Mouse (Mus musculus) cerebellum, postnatal 36 days (tissue): ENCODE data around the gene Tmem164.
A peak's percentile ranks its signal among the peaks of the same experiment; 100 is the strongest.

Experiments
- DNase-seq, 2 experiments: peaks; one replicate each; pipeline ENCODE4 v3.0.0; 2021 to 2022; ENCODE audit warnings: mixed read lengths in 2 of 2

The Tmem164 gene

GRCm38 (mm10) chrX:142829866-142830470 lies 148.8 kb downstream of the Tmem164 start:
- no peak for DNase-seq

- no peak for DNase-seq
Observed at GRCm38 (mm10) chrX:142830572-142830971, 149.4 kb downstream of the Tmem164 start.

- DNase-seq: no peak
Observed at GRCm38 (mm10) chrX:142832221-142832620, 151.0 kb downstream of the Tmem164 start.

DNA sequence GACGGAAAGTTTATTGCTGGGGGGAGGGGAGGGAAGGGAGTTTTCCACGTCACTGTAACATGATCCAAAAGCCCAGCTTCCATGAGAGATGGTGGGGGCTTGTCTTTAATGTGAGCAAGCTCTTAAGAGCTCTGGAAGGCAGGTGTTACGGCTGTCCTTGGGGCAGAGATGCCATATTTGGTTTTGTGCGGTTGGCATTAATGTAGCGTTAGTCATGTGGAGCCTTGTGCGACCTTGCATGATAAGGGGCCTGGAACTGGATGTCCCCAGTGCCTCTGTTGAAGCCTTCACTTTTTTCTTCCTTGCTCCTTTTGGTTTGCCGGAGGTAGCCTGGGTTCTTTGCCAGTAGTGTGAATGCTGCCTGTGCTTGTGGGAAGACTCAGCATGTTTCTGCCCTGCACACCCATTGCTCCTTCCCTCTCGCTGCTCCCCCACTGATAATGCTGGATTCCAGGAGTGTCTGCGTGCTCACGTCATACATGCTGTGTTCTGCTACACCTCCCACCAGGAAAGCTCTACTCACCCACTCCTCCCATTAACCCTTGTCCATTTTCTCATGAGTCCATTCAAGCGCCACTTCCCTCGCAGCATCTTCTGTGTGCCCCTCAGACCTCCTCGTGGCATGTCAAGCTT lies 152.1 kb downstream of the Tmem164 start:
- DNase-seq: no peak

- no peak for DNase-seq
Observed at GRCm38 (mm10) chrX:142834807-142835206, 153.6 kb downstream of the Tmem164 start.

- DNase-seq: no peak
Observed at GRCm38 (mm10) chrX:142836399-142836798, 155.2 kb downstream of the Tmem164 start.

- DNase-seq: peak; percentile 24 to 29
Observed at GRCm38 (mm10) chrX:142837316-142837715, 156.1 kb downstream of the Tmem164 start.

- DNase-seq: no peak
Observed at GRCm38 (mm10) chrX:142838841-142839240, 157.6 kb downstream of the Tmem164 start.

DNA sequence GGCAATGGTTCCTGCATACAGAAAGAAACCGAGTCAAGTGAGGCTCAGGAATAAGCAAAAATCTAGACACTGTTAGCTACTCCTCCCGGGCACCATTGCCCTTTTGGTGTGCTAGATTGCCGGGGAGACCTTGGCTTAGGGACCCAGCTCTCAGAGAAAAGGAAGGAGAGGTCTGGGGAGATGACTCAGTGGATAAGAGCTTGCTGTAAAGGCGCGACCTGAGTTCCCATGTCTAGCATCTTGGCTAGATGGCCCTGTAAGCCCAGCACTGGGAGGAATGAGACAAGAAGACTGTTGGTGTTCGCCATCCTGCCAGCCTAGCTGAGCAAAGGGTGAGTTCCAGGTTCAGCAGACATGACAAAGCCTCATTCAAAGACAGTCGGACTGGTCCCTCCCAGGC lies 158.2 kb downstream of the Tmem164 start:
- no peak for DNase-seq

GRCm38 (mm10) chrX:142841916-142842315 lies 160.7 kb downstream of the Tmem164 start:
- DNase-seq: no peak

DNA sequence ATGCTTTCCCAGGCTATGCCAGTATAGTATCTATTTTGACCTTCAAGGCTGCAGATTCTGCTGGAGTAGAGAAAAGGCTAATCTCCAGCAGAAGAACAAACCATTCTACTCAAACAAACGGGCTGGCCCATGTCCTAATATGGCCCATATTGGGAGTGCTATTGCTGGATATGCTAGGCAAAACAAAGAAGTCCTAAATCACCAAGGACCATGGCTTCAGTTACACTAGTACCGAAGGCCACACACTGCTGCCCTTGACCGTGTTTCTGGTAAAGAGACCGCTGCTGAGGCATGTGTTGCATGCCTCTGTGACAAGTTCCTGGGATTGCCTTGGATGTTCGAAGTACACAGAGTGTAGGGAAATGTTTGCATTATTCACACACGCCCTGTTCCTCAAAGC lies 165.1 kb downstream of the Tmem164 start:
- no peak for DNase-seq

DNA sequence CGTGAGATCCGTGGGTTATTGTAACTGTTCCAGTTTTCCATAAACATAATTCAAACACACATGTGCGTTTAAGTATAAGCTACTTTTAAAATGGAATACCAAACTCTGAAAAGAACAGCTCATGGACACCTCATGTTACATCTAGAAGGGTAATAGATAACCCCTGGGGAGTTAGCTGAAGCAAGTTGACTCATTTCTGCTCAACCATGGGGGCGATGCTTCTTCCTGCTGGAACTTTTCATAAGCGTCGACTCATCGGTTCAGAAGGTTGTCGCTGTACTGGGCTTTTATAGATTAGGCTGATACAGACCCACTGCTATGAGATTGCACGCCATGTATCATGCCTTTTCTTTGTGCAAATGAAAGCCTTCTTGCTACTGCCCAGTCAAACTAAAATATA lies 166.8 kb downstream of the Tmem164 start:
- no peak for DNase-seq

DNA sequence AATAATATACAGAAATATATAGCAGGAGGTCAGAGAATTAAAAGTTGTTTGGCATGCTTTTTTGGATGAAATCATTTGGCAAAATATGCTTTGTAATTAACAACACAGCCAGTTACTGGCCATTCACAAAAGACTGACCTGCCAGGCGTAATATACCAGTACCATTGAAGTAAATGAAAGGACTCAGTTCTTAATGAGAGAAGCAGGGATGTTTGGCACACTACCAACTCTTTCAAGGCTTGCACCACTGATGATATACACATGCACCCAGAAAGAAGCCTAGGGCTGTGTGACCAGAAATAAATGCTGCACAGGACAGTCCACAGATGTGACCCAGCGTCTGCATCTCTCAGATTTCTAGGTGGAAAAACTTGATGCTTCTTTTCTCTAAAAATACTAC lies 188.6 kb downstream of the Tmem164 start:
- DNase-seq: no peak

- no peak for DNase-seq
Observed at GRCm38 (mm10) chrX:142882255-142882654, 201.0 kb downstream of the Tmem164 start.

DNA sequence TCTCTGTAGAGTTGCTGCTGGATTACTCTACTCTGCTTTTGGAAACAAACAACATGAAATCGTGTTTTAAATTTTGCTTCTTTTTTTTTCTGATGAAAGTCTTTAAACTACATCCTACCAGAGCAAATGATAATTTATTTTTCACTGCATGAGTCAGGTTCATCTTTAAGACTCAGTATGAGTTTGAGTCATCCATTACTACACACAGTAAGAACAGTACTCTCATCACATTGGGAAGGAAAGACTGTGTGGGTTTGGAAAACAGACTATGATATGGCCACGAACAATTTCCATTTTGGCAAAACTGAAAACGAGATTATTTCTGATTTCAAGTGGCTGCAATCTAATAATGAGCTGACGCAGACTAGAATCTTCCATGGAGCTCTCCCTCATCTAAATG lies 202.4 kb downstream of the Tmem164 start:
- no peak for DNase-seq

- no peak for DNase-seq
Observed at GRCm38 (mm10) chrX:142885962-142886361, 204.8 kb downstream of the Tmem164 start.
